Mouse (Mus musculus) cerebral cortex, adult 2 months (tissue): ENCODE data around the gene Heatr5a.

Experiments
- WGBS: fragments of 180-500 bp; shearing (Covaris S2); methylation state at CpG from one replicate; pipeline ENCODE4 v1.1.7; 2018; 5-methylcytosine and 5-hydroxymethylcytosine counted together

Gene Heatr5a

GRCm38 (mm10) chr12:51971070-51971664 lies at the start of gene Heatr5a:
Heatr5a (minus strand) TSS chr12:51971321.
- 1% methylated on average over 53 of the region's 53 CpGs for WGBS

GRCm38 (mm10) chr12:52014494-52015029 lies 43.4 kb upstream of the Heatr5a start:
- 57% methylated on average over 7 of the region's 7 CpGs for WGBS

GRCm38 (mm10) chr12:52014044-52014443 lies 42.9 kb upstream of the Heatr5a start:
- WGBS = 58% methylated on average over 11 of the region's 11 CpGs

- 64% methylated on average over 9 of the region's 9 CpGs for WGBS
Measured at GRCm38 (mm10) chr12:52013274-52013673, 42.2 kb upstream of the Heatr5a start.

- WGBS = 83% methylated on average over 8 of the region's 8 CpGs
Measured at GRCm38 (mm10) chr12:52012159-52012558, 41.0 kb upstream of the Heatr5a start.

- WGBS = 18% methylated on average over 2 of the region's 2 CpGs
Measured at GRCm38 (mm10) chr12:52010630-52010961, 39.5 kb upstream of the Heatr5a start.

- WGBS = 20% methylated on average over 15 of the region's 15 CpGs
Measured at GRCm38 (mm10) chr12:52009928-52010629, 39.0 kb upstream of the Heatr5a start.

- WGBS = 33% methylated on average over 5 of the region's 5 CpGs
Measured at GRCm38 (mm10) chr12:52006633-52006994, 35.5 kb upstream of the Heatr5a start.

GRCm38 (mm10) chr12:52005877-52006632 lies 34.9 kb upstream of the Heatr5a start, which contains the start of gene Dtd2:
Dtd2 (minus strand) TSS chr12:52006501.
- WGBS = 1% methylated on average over 46 of the region's 46 CpGs

GRCm38 (mm10) chr12:52002746-52003145 lies 31.6 kb upstream of the Heatr5a start:
- WGBS = 76% methylated on average over 3 of the region's 3 CpGs

GRCm38 (mm10) chr12:52001544-52001943 lies 30.4 kb upstream of the Heatr5a start:
- WGBS = 5% methylated on average over 4 of the region's 4 CpGs

GRCm38 (mm10) chr12:51998366-51998932 lies 27.3 kb upstream of the Heatr5a start:
- 76% methylated on average over 9 of the region's 9 CpGs for whole genome bisulfite sequencing

GRCm38 (mm10) chr12:51995738-51996536 lies 24.8 kb upstream of the Heatr5a start:
- WGBS = 84% methylated on average over 1 of the region's 1 CpGs

- 52% methylated on average over 2 of the region's 2 CpGs for WGBS
Measured at GRCm38 (mm10) chr12:51990629-51991028, 19.5 kb upstream of the Heatr5a start.

GRCm38 (mm10) chr12:51988536-51988935 lies 17.4 kb upstream of the Heatr5a start:
- WGBS = 75% methylated on average over 5 of the region's 5 CpGs

GRCm38 (mm10) chr12:51985826-51986225 lies 14.7 kb upstream of the Heatr5a start:
- WGBS = 59% methylated on average over 4 of the region's 4 CpGs

- WGBS = 91% methylated on average over 3 of the region's 3 CpGs
Measured at GRCm38 (mm10) chr12:51985163-51985748, 14.1 kb upstream of the Heatr5a start.

- WGBS = 100% methylated on average over 1 of the region's 1 CpGs
Measured at GRCm38 (mm10) chr12:51983625-51984024, 12.5 kb upstream of the Heatr5a start.

GRCm38 (mm10) chr12:51976531-51976930 lies 5.4 kb upstream of the Heatr5a start:
- 75% methylated on average over 9 of the region's 9 CpGs for WGBS

- WGBS = 92% methylated on average over 1 of the region's 1 CpGs
Measured at GRCm38 (mm10) chr12:51974381-51974780, 3.3 kb upstream of the Heatr5a start.
